Mouse (Mus musculus) heart, embryonic 11.5 days (tissue): Measurements from ENCODE around the gene Cyp2d11. TPM values are rescaled to one million over a fixed set of nuclear protein-coding genes. Genes with fewer than 3 reads are reported as not detected.

Experiments used
- ATAC-seq: fragments of 200-750 bp; cut with Nextera tagmentation; replicated peaks from 2 replicates; pipeline ENCODE4 v1.8.0; 2017; ENCODE audit warnings: moderate library complexity; ENCODE audit not compliant: insufficient number of reproducible peaks, low FRiP score, low TSS enrichment
- H3K27ac ChIP-seq: fragments of 300-500 bp; sonication (generic); 2 replicates; pipeline ENCODE4 v1.5.1; 2014; ENCODE audit warnings: mild to moderate bottlenecking, low read depth, low read length
- H3K27me3 ChIP-seq: fragments of 300-500 bp; sonication (generic); 2 replicates; pipeline ENCODE4 v1.6.1; 2014; ENCODE audit warnings: mild to moderate bottlenecking, low read length, mixed read lengths; ENCODE audit not compliant: control insufficient read depth, insufficient read depth
- H3K36me3 ChIP-seq: fragments of 300-500 bp; sonication (generic); 2 replicates; pipeline ENCODE4 v1.6.1; 2014; ENCODE audit warnings: mild to moderate bottlenecking, low read length, moderate library complexity, mixed read lengths; ENCODE audit not compliant: control insufficient read depth, insufficient read depth
- H3K4me1 ChIP-seq: fragments of 300-500 bp; sonication (generic); 2 replicates; pipeline ENCODE4 v1.6.1; 2014; ENCODE audit warnings: low read length; ENCODE audit not compliant: control insufficient read depth, insufficient read depth
- H3K4me2 ChIP-seq: fragments of 300-500 bp; sonication (generic); 2 replicates; pipeline ENCODE4 v1.6.1; 2014; ENCODE audit warnings: mild to moderate bottlenecking, moderate library complexity
- H3K4me3 ChIP-seq: fragments of 300-500 bp; sonication (generic); 2 replicates; pipeline ENCODE4 v1.5.1; 2014; ENCODE audit warnings: low read depth, low read length
- H3K9ac ChIP-seq: fragments of 300-500 bp; sonication (generic); 2 replicates; pipeline ENCODE4 v1.6.1; 2014; ENCODE audit warnings: mild to moderate bottlenecking, low read depth, low read length, moderate library complexity
- H3K9me3 ChIP-seq: fragments of 300-500 bp; sonication (generic); replicated peaks from 2 replicates; pipeline ENCODE4 v1.6.1; 2016; ENCODE audit warnings: low read length; ENCODE audit not compliant: control insufficient read depth
- WGBS: fragments of 180-500 bp; shearing (Covaris S2); extraction: QIAGEN DNeasy Blood & Tissue Kit; methylation state at CpG from one replicate; pipeline ENCODE4 v1.1.7; 2014; ENCODE audit not compliant: insufficient replicate concordance; 5-methylcytosine and 5-hydroxymethylcytosine counted together
- polyA plus RNA-seq: library from polyadenylated mRNA; unstranded; fragments of >200 nt; fragmentation: Nextera tagmentation; extraction: Ambion mirVana; gene quantifications from 2 replicates; pipeline ENCODE4 v1.2.1, GENCODE M21; 2014

Cyp2d11 gene
- polyA plus RNA-seq, 1 experiment from 2014 or later = not detected

DNA sequence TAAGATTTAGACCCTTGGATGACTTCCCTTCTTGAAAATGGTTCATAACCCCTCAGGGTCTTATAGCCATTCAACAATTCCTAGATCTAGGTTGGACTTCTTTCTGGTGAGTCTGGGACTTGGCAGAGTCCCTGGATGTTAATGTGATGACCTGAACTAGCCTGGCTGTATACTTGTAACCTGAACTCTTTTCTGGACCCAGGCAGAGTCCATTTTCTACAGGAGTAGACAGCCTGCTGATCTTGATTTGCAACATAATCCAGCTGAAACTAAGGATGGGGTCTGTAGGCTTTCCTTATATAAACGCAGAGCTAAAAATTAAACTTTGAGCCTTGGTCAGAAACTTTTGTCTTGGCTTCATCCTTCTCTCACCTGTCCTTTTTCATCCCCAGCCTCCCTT, 24.8 kb upstream of the Cyp2d11 start:
- H3K9ac ChIP-seq = no peak overlapping the region
- no peaks in the 10 kb centered on the region for H3K9me3 ChIP-seq
- no peak for ATAC-seq
- no peaks in the 10 kb centered on the region for H3K27me3 ChIP-seq
- no peak overlapping the region for H3K4me2 ChIP-seq
- H3K4me3 ChIP-seq = no peak overlapping the region
- H3K27ac ChIP-seq = no peak overlapping the region
- no peaks in the 10 kb centered on the region for H3K36me3 ChIP-seq
- H3K4me1 ChIP-seq = no peaks in the 10 kb centered on the region
- 63% methylated on average over 1 of the region's 1 CpGs for WGBS

DNA sequence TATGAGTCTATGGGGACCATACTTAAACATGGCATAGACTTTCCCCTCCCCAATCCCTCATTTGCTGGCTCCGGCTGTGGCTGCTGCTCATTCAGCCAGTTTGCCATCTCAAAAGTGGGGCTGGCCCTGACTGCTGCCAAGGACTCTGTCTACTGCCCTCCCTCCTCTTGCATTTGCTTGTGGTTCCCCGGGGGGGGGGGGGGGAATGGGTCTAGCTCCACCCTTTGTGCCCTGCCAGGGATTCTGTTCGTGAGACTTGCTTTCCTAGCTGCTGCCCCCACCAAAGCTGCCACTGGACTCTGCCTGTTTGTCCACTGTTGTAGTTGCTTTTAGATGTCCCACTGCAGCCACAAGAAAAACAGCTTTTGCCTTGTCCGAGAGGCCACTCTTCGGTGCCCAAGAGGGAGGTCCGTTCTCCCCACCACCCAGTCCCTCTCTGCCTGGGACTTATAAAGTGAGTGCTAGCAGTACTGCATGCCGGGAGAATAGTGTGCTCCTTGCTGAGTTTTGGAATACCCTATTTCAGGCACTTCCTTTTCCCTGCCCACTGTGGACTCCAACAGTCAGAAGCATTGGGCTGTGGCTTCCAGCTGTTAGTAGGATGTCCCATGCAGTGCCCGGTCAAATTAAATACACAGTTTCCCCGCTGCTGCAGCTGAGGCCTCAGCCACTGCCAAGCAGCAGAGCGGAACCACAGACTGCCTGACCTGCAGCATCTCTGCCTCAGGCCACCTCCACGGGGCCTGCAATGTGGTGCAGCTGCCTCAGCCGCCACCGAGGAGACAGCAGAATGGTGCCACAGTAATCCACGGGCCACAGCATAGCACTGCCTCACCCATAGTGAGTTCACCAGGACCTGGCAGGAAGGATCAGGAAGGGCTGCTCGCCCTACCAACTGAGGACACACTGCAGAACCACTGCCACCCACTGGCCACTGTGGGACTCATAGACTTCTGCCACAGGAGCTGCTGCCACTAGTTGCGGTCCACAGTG, 23.3 kb upstream of the Cyp2d11 start:
- Histone ChIP-seq H3K27me3 (no peaks in the 10 kb centered on the region), H3K9ac (peak overlapping the region; percentile 10; the same call in 1 of the 2 replicates), H3K27ac (no peak overlapping the region), H3K4me1 (no peaks in the 10 kb centered on the region), H3K4me3 (peak overlapping the region; percentile 11; the same call in 1 of the 2 replicates), H3K9me3 (no peaks in the 10 kb centered on the region), H3K36me3 (no peaks in the 10 kb centered on the region), H3K4me2 (peak overlapping the region; percentile 38)
- peak; percentile 73; the same call in 1 of the 2 replicates for ATAC-seq
- 29% methylated on average over 16 of the region's 16 CpGs for WGBS

DNA sequence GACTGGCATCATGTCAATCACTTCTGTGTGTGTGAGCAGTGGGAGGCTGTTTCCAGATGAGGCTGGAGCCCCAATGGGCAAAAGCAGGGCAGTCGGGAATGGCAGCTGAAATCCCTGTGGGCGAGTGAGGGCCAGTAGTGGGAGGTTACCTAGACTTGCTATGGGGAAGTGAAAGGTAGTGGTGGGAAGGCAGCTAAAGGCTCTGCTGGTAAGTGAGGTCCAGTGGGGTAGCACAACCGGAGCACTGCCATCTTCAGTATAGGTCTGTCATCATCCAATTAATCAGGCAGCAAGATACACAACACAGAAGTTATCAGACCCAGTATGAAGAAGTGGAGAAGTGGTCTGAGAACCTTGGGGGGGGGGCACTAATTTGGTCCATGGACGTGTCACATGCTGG, 13.7 kb upstream of the Cyp2d11 start:
- no peaks in the 10 kb centered on the region for H3K36me3 ChIP-seq
- no peaks in the 10 kb centered on the region for H3K9me3 ChIP-seq
- no peak for ATAC-seq
- no peaks in the 10 kb centered on the region for H3K27me3 ChIP-seq
- no peaks in the 10 kb centered on the region for H3K4me1 ChIP-seq
- H3K4me2 ChIP-seq = no peak overlapping the region
- H3K9ac ChIP-seq = no peak overlapping the region
- 72% methylated on average over 4 of the region's 4 CpGs for WGBS
- no peak overlapping the region for H3K27ac ChIP-seq
- H3K4me3 ChIP-seq = no peak overlapping the region

DNA sequence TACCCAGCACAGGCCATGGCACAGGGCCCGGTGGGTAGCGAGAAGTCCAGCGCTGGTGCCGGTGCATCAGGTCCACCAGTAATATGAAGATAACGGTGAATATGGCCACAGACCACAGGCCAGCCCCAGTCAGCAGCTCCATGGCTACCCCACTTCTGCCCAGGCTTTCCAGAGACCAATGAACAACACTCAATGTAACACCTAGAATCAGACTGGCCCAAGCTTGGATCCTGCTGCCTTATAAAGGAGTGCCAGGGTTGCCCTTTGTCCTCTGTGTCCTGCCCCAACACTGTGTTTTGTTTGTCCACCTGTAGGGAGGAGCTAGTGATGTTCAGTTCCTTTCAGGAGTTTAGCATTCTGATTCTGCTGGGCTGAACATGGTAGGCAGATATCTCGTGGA, 13.2 kb upstream of the Cyp2d11 start, which contains the start of gene Cyp2d10:
Cyp2d10 (minus strand) TSS at position 215 of the 400 bp plus-strand sequence.
- Histone ChIP-seq H3K4me2 (no peak within 1 kb of the TSS), H3K36me3 (no peaks in the 10 kb centered on the region), H3K4me3 (no peak within 1 kb of the TSS), H3K27me3 (no peaks in the 10 kb centered on the region), H3K27ac (no peak within 1 kb of the TSS), H3K9ac (no peak within 1 kb of the TSS), H3K4me1 (no peaks in the 10 kb centered on the region), H3K9me3 (no peaks in the 10 kb centered on the region)
- 92% methylated on average over 6 of the region's 6 CpGs for WGBS
- ATAC-seq = no peak

DNA sequence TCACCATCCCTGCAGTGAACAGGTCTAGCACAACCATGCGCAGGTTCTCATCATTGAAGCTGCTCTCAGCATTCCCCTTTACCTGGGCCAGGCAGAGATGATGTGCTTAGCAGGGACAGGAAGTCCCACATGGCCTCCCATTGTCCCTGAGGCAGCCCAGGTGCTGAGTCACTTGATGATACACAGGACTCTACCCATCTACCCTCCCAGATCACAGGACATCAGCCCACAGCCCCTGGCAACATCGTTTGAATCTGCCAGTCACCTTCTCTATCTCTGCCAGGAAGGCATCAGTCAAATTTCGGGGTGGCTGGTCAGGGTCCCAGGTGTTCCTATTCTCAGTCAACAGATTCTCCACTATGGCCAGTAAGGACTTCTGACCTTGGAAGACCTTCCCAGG, 10.3 kb upstream of the Cyp2d11 start:
- Histone ChIP-seq H3K27ac (no peak overlapping the region), H3K9ac (no peak overlapping the region), H3K4me3 (no peak overlapping the region), H3K4me2 (no peak overlapping the region), H3K9me3 (no peaks in the 10 kb centered on the region), H3K36me3 (no peaks in the 10 kb centered on the region), H3K4me1 (no peaks in the 10 kb centered on the region), H3K27me3 (no peaks in the 10 kb centered on the region)
- ATAC-seq = no peak
- WGBS = 70% methylated on average over 3 of the region's 3 CpGs

DNA sequence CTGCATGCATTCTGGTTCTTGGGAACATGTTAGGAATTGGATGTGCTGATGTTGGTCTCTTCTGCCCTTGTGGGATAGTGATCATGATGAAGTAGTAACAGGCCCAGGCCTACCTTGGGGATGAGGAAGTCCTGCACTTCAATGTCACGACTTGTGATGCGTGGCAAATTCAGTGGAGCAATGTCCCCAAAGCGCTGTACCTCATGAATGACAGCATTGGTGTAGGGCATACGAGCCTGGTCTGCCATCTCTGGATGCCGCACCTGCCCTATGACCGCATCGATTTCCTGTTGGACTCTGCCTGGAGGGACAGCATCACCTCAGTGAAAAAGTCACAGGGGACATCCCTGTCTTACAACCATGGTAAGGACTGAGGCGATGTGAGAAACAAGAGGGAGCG, 9.8 kb upstream of the Cyp2d11 start:
- Histone ChIP-seq H3K27ac (no peak overlapping the region), H3K36me3 (no peaks in the 10 kb centered on the region), H3K4me3 (no peak overlapping the region), H3K9ac (no peak overlapping the region), H3K27me3 (no peaks in the 10 kb centered on the region), H3K4me2 (no peak overlapping the region), H3K4me1 (no peaks in the 10 kb centered on the region), H3K9me3 (no peaks in the 10 kb centered on the region)
- ATAC-seq = no peak
- WGBS = 84% methylated on average over 9 of the region's 9 CpGs

DNA sequence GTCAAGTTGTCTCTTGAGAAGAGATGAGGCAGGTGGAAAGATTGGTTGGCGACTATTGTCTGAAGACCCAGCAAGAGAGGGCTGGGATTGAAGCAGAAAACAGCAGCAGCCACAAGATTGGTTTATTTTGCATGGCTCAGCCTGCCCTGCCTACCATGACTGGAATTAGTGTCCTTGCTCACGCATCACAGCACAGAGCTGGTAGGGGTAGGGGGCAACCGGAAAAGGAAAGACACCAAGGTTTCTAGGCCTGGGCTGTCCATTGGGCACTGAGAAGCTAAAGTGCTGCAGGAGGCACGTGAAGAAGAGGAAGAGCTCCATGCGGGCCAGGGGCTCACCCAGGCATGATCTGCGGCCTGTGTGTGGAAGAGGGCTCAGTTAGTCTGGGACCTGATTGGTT, 8.9 kb upstream of the Cyp2d11 start:
- Histone ChIP-seq H3K4me2 (no peak overlapping the region), H3K9me3 (no peaks in the 10 kb centered on the region), H3K27ac (no peak overlapping the region), H3K36me3 (no peaks in the 10 kb centered on the region), H3K9ac (no peak overlapping the region), H3K27me3 (no peaks in the 10 kb centered on the region), H3K4me3 (no peak overlapping the region), H3K4me1 (no peaks in the 10 kb centered on the region)
- ATAC-seq = no peak
- 73% methylated on average over 6 of the region's 6 CpGs for WGBS

DNA sequence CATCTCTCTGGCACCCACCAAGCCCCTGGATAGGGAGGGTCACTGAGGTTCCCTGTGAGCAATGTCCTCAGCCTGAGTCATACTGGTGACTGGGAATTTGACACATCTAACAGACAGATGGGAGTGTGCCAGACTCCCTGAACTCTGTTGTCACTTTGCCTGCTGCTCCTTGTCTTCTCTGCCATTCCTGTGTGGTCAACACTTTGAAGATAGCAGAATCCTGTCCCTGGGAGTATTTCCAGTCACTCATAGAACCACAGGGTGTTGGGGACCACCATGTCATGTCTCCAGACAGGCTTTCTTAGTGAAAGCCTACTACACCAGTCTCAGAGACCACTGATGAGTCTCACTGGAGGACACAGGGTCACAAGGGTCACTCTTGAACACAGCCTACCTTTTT, 8.3 kb upstream of the Cyp2d11 start:
- Histone ChIP-seq H3K9ac (no peak overlapping the region), H3K36me3 (no peaks in the 10 kb centered on the region), H3K4me3 (no peak overlapping the region), H3K27me3 (no peaks in the 10 kb centered on the region), H3K4me2 (no peak overlapping the region), H3K9me3 (no peaks in the 10 kb centered on the region), H3K27ac (no peak overlapping the region), H3K4me1 (no peaks in the 10 kb centered on the region)
- no peak for ATAC-seq

DNA sequence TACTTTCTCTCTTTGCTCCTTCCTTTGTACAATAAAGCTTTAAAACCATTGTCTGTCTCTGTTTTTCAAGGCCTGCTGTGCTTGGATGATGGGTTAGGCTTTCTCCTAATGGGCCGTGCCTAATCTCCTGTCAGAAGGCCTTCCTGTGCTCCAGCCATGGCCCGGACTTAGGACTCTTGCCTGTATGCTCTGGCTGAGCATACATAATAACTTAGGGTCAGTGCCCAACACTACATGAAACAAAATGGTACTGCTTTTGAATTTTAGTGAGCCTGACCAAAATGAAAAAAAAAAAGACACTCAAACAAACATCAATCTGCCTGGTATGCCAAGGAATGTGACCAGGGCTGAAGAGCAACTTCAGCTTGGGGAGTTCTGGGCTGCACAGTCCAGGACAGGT, 7.7 kb upstream of the Cyp2d11 start:
- 72% methylated on average over 2 of the region's 2 CpGs for WGBS
- Histone ChIP-seq H3K4me2 (no peak overlapping the region), H3K27ac (no peak overlapping the region), H3K36me3 (no peaks in the 10 kb centered on the region), H3K4me3 (no peak overlapping the region), H3K9ac (no peak overlapping the region), H3K27me3 (no peaks in the 10 kb centered on the region), H3K4me1 (no peaks in the 10 kb centered on the region), H3K9me3 (no peaks in the 10 kb centered on the region)
- ATAC-seq = no peak
